Mouse (Mus musculus) left cerebral cortex, adult 9 months (tissue): ENCODE measurements around the gene Lfng.
A peak's percentile ranks its signal among the peaks of the same experiment; 100 is the strongest.

Experiments used
- DNase-seq, 2 experiments: peaks; one replicate each; pipeline ENCODE4 v3.0.0; 2022; ENCODE audit warnings: low spot score in 2 of 2

Gene Lfng

DNA sequence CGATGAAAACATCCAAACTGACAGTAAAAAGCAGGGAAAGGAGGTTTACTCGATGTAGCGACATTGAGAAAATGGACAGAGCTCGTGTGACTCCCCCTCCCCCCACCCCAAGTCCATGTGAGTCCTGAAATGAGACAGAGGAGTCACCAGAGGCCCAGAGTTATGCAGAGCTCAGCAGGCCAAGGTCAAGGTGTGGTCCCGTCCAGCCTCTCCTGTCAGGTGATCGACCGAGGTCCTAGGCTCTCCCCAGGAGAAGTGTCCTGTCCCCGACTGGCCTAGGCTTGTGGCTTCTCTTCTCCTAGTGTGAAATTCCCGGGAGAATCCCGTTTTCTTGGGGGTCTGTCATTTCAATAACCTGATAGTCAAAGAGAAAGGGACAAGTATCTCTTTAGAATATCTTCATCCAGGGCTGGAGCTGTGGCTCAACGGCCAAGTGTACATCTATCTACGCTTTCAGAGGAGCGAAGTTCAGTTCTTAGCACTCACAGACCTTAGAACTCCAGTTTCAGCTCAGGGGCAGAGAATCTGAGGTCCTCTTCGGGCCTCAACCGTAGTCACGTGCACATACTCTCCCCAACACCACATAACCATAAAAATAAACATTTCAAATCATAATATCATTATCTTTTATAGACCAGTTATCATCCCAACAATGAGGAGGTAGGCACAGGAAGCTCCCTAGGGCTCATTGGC lies 17.9 kb upstream of the Lfng start:
- no peak for DNase-seq

DNA sequence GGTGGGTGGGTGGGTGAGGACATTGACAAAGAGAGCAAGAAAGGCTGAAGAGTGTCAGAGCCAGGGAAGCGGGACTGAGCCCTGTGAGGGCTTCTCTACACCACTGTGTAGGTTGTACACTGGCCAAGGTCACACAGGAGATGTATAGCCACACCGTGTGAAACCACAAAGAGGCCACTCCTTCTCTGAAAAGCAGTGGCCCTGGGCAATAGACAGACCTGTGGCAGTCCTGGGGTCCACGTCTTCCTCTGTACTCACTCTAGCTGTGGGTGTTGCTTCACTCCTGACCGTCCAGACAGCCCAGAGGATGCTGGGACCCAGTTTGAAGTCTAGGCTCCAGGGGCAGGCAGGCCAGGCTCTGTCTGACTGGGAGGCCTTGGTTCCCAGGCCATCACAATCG lies 12.3 kb upstream of the Lfng start:
- no peak for DNase-seq

DNA sequence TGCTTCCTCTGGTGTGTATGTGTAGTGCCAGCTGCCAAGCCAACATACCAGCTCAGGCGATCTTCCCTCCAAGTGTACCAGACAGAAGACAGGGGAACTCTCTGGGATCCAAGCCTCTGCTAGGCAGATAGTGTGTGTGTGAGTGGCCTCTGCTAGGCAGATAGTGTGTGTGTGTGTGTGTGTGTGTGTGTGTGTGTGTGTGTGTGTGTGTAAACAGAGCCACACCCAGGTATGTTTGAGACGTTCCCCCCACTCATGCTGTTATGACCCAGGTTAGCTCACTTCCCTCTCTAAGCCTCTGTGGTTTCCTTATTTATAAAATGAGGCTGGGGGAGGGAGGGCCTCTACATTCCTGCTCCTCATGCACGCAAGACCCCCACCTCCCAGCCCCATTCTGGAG lies 10.7 kb upstream of the Lfng start:
- no peak for DNase-seq

DNA sequence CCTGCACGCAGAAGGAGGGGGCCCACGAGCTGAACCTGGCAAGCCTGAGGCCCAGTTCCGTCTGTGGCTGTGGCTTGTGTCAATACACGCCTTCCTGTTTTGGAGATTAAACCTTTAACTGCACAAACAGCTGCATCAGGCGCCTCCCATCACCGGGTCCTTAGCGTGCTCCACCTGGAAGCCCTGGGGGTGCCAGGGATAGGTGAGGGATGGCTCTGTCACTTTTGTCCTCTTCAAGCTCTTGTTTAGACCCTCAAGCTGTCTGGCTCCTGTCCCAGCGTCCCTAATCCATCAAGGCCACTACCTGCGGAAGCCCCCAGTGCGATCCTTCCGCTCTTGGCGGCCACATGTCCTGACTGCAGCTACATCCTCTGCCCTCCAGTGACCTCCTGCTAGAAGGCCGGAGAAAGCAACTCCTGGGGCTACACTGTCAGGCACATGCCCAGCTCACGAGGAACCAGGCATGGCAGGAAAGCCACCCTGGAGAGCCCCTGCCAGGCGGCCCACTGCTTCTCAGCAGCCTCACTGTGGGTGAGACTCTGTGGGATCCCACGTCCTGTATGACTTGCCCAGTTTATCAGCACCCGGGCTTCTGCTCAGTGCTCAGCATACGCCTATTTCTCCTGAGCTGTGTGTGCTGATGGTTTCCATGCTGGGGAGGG lies 10.1 kb upstream of the Lfng start:
- DNase-seq, result no peak

DNA sequence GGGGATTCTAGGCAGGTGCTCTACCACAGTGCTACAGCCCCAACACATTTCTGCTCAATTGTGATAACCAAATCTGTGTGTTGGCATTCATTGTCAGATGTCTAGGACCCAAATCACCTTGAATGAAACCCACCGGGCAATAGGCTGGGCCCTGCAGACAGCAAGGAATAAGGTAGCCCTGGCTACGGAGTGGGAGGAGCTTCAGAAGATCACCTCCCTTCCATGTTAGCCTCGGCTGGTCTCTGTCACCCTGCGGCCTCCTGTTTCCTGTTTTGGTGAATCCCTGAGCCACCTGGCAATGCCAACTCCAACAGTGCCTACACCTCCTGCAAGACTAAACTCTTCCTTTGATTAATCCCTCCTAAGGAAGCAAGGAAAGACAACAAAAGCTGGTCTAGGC lies 9.3 kb upstream of the Lfng start:
- DNase-seq, result no peak

DNA sequence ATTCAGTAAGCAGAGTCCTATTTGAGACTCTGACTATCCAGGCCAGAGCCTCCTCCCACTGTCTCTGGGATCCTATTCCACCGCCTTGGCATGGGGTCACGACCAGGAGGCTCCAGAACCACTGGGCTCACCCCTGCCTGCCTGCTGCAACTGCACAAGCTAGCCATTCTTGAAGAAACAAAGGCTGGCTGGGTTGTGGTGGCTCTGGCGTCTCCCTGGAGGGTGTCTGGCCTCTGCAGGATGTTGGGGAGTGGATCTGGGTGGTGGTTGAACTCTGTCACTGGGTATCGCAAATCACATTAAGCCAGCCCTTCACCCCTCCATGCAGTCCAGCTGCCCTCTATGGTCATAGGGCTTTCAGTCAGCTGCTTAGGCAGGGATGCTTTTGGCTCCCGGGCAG lies 7.2 kb upstream of the Lfng start:
- DNase-seq, result no peak

DNA sequence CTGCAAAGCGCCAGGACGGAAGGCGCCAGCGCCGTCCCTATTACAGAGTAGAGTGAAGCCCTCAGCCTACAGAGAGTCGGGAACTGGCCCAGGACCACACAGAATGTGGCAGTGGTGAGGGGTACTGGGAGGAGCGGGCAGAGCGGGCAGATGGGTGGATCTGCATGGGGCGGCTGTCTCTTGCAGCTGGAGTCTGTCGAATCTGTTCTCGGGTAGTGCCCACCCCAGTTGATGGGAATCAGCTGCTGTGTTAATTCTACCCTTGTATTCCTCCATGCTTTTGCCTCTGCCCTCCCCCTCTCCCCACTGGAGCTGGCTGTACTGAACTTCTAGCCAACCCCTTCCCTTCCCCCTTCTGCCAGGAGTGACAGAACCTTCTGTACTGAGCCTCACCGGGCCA lies 5.4 kb upstream of the Lfng start:
- no peak for DNase-seq

DNA sequence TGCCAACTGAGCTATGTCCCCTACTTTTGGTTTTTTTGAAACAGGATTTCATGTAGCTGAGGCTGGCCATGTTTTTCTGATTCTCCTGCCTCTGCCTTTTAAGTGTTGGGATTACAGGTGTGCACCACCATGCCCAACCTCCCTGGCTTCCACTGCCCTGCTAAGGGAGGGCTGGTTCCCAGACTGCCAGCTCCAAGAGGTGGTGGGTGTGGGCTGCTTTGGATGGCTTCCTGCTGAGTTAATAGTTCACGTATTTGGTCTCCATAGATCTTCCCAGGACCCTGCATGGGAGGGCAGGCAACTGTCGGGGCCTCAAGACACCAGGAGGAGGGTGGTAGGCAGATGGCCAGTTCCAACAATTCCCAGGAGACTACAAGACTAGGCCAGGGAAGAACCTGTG lies 4.6 kb upstream of the Lfng start:
- DNase-seq, result no peak

DNA sequence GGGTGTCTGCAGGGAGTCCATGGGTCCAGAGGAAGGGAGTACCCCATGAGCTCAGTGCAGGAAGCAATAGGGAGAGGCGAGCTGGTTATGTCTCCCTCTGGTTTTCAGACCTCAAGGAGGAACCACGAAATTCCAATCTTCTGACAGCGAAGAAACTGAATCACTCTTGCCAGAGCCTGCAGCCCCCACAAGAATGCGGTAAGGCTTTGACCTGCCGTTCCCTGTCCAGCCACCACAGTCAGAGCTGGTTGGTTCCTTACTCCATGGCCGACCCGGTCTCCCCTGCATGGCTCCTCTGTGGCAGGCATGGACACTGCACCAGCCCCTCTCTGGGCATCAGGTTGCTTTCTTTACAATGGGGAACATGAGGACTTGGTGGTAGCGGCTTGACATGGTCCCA lies 2.7 kb upstream of the Lfng start:
- DNase-seq, result no peak

DNA sequence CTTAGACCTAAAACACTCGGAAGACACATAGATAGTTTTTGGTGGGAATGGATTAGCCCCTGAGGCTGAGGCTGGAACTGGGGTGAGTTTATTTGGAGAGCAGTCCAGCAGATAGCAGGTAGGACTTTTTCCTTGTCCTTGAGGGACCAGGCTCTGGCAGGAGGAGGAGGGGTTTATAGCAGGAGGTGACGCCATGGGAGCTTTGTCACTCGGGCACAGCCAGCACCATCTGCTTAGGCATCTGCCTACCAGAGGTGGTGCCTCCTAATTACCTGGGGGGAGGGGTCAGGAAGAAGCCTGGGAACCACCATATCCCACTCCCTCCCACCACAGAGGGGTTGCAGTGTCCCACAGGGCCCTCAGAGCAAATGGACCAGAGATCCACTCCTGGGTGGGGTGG lies 1.9 kb upstream of the Lfng start:
- no peak for DNase-seq

DNA sequence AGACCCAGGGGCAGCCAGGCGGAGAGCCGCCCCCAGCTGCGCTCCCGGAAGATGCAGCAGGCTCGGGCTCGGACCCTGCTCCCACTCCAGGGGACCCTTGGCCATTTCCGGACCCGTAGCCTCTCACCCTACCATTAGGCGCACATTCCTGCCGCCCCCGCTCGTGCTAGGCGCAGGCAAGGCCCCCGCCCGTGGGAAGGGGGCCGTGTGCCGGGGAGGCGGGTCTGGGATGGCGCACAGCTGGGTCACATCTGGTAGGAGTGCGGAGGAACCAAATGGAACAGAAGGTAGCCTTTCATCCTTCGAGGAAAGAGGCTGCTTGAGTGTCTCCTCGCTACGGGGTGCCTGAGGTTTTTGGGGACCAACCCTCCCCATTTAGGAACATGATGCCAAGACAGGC lies 734 bp upstream of the Lfng start:
- DNase-seq, result no peak

DNA sequence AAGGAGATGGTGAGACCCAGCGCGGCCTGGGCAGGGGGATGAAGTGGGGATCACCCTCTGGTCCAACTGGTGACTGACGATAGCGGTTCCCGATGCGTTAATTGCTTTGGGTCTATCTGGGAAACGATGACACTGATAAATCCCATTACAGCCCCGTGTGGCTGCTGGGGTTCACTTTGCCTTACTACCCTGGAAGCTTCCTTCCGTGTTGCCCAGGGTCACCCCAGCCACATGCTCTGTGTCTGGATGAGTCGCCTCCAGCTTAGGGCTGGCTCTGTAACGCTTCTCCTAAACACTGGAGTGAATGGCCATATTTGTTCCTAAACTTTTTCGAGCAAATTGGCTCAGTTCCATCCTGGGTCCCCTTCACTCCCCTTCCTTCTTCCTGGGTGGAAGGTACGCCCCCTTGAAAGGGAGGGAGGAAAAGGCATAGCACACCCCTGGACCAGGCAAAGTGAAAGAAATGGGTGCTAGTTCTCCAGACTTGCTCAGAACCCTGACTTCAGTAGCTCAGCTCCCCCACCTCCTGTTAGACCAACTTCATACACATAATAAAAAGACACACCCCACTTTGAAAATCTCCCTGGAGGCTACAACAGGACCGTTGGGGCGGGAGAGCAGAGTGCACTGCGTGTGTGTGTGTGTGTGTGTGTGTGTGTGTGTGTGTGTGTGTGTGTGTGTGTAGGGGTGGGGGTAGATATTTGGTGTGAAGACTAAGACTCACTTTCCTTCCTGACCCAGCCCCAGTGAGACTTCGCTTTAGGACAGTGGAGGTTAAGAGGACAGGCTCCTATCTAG lies 915 bp downstream of the Lfng start:
- DNase-seq, result no peak

DNA sequence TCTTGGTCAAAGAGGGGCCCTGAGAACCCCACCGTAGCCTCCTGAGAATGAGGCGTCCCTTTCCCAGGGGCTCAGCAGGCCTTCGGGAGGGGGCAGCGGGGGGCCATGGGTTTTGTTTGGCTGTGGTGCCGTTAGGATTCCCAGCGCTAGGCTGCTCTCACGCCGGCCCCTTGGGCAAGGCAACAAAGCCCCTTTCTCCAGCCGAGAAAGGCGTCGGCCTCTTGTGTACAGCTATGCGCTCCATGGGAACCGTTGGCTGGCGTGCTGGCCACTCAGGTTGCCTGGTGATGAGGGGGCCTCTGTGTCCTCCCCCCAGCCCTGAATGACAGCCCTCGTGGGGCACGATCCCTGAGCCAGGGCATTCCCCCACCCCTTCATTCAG lies 1.5 kb downstream of the Lfng start:
- no peak for DNase-seq

DNA sequence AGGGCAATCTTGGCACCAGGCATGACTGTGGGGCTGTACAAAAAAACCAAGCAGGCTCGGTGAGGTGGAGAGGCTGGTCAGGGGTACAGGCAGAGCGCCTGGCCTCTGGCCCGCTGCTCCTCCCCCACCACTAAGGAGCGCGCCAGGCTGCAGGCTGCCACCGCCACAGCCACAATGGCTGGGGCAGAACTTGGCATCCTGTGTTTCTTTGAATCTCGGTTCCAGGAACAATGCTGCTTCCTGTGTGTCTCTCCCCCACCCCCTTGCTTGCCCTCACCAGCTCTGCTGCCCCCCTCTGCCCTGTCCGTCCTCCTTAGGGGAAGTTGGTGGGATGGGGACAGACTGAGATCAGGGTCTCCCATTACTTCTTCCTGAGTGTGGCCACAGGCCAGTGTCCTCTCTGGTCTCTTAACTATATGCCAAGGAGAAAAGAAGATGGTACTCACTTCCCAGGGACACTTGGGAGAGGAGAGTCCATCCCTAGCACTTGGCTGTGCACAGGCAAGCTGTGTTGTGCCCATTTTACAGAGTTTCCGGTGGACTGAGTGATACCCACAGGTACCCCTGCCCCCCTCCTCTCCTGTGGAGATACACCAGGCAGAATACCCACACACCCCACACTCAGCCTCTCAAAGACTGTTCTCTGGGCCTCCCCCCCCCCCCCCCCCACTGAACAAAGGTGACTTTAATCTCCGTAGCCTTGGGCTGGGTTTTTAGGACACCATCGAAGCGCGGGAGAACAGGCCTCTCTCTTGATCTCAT lies 2.6 kb downstream of the Lfng start:
- DNase-seq, result peak in 1 of 2 experiments; percentile 39

DNA sequence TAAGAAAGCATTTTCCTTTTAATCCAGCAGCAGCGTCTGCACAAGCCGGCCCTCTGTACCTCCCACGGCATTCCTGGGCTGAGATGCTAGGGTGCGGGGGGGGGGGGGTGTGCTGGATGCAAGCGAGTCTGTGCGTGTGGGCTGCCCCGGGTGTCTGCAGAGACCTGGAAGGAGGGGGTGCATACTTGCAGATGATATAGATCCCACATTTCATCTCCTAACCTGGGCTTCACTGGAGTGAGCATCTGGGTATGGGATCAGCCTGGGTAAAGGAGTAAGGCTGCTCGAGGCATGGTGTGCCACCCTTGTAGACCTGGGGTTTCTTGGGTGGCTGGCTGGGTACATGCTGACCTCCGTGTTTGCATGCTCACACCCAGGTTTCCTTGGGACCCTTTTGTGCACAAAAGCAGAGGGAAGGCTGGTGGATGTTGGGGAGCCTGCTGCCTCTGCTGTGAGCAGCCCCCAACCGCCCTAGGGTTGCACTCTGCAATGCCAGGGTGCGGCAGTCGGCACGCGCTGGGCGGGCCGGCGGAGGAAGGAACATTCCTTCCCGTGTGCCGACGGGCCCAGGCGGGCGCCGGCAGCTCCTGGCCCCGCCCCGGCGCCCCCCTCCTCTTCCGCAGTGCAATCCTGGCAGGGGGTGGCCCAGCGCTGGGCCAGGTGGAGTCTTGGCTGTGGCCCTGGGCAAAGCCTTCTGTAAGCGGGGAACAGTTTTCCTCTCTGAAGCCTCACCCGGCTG lies 3.3 kb downstream of the Lfng start:
- DNase-seq, result no peak

DNA sequence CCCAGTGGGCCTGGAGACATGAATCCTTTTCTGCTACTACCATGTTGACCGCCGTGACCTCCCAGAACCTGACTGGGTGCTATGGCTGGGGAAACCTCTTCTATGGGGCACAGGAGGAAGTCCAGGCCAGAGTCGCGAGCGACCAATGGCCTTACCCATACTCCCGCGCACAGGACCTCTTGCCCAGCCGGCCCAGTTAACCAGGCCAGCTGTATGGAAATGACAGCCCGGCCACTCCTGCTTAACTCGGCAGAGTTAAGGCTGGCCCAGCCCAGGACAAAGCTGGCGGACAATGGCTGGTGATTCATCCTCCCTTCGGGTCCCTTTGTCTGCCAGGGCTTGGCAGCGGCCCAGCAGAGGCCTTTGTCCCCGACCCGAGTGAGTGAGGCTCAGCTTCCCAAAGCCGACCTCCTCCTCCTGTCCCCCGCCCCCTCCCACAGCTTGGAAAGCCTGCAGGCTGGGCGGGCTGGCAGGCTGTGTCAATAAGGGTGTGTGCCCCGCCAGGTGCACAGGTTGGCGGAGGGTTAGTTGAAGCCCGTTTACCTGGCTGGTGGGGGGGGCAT lies 4.0 kb downstream of the Lfng start:
- peak in 1 of 2 experiments; percentile 74 for DNase-seq

DNA sequence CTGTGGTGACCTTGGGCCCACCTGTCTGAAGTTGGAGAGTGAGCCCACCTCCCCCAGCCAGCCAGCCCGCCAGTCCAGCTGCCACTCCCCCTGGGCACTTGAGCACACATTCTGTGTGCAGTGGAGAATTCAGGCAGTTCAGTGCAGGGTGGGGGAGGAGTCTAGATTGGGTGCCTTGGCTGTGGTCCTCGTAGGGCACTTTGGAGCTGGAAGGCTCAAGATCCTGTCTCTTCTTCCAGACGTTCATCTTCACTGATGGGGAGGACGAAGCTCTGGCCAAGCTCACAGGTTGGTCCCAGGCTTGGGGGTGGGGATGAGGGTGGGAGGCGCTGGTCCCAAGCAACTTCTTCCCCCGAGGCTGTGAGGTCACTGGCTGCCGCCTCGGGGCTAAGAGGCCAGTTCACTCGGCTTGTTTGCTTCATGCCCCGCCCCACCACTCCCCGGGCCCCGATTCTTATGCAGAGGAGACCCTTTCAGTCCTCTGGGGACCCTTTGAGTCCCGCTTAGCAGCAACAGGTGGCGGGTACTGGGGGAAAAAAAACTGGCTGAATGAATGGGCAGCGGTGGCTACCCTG lies 4.6 kb downstream of the Lfng start:
- no peak for DNase-seq

DNA sequence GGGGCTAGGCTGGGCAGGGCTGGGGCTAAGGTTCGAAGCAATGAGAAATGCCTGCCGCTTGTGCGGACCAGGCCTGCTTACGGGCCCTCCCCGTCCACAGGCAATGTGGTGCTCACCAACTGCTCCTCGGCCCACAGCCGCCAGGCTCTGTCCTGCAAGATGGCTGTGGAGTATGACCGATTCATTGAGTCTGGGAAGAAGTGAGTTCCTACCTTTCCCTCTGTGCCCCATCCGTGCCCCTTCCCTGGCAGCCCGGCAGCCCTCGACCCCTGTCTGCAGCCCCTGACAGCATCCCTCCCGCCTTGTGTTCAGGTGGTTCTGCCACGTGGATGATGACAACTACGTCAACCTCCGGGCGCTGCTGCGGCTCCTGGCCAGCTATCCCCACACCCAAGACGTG lies 5.1 kb downstream of the Lfng start:
- no peak for DNase-seq

DNA sequence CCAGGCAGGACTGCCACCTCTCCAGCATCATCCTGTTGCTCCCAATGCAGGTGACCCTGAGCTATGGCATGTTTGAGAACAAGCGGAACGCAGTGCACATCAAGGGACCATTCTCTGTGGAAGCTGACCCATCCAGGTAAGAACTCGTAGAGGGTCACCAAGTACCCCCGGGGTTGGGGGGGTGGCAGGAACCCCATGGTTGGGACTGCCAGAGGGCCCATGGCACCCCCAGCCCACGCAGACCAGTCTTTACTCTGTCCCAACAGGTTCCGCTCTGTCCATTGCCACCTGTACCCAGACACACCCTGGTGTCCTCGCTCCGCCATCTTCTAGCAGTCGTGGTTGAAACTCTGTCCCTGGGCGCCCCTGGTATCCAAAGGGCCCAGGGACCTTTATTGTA lies 7.0 kb downstream of the Lfng start:
- DNase-seq, result no peak

DNA sequence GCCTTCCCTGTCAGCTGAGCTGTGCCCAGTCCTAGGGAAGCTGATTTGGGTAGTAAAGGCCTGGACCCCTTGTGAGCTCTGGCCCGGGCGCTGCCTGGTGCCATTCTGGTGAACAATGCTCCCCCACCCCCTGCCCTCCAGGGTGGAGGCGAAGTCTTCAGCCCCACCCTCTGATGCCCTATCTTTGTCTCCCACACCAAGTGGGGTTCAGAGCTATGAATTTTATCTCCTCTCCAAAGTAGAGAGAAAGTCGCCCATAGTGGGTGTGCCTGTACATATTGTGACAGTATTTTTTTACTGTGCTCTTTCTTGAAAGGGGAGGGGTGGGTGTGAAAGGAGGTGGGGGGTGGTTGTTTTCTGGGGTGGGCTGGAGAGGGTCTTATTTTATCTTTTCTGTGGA lies 7.7 kb downstream of the Lfng start:
- DNase-seq, result no peak
